Mouse (Mus musculus): ENCODE data around the gene Med9.
A peak's percentile ranks its signal among the peaks of the same experiment; 100 is the strongest.
"Not testable (repeated sequence)": the region's sequence is repeated elsewhere in the genome, so short reads cannot be mapped to it uniquely, and the experiment has no call there.

The Med9 gene

DNA sequence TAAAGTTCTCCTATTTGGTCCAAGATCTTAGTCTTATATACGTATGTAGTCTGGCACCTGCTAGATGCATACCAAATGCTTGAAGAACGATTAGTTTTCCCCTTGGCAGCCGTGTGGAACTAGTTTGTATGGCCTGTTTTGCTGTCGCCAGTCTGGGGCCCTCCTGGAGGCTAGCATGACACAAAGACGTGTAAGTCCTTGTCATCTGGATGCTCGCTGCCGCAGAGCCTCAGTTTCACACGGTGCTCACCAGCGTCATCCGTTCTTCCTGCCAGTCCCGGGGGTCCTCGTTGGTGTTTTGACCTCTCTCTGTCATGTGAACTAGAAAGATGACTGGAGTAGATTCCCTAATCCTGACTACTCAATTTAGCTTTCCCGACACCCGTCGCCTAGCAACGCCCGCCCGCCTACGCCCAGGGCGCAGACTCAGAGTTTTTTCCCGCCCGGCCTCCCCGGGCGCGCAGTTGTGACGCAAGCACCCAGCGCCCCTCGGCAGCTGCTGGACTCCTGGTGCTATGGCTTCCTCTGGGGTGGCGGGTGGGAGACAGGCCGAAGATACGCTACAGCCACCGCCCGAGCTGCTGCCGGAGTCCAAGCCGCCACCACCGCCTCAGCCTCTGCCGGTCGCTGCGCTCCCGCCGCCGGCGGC lies at the start of gene Med9:
TSS of gene Med9 (plus strand) at position 455 of the 649 bp plus-strand sequence.
- peak; percentile 89 for DNase-seq (ENCODE audit: low read depth)

DNA sequence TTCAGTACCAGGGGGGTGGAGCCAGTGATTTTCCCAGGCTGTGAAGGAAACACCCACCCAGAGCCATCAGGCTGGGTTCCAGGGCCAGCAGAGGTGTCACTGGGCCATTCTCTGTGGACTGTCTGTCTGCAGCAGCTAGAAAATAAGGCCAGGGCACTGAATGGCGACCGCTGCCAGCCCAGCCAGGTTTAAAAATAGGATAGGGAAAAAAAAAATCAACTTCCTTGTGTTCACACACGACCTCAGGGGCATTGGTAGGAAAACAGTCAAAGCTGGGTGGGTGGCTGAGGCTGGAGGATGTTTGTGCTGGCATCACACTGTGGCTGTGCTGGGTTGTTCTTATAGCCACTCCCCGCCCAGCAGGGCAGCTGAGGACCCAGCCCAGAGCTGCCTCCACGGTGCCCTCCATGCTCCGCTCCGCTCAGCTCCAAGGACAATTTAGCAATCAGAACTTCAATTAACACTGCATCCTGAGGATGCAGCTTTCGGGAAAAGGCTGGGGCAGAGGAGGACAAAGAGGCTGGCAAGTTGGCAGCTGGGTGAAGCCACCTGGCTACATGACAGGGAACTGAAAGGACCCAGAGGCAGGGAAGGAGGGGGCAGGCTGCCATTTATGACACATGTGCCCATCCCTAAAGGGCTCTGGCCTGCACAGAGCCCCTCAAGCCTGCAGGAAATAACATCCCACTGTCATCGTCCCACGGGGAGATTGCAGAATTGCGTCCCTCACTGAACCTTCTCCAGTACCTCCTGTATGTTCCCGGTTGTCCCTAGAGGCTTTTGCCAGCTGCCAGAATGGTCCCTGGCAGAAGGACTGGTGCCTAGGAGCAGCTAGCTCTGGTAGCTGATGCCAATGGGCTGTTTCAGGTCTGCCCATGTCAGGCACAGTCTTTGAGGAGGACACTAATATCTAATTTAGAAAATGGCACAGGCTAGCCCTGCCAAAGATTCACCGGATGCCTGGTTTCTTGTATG lies 48.0 kb upstream of the Med9 start:
- DNase-seq (ENCODE audit: low read depth) = no peak

DNA sequence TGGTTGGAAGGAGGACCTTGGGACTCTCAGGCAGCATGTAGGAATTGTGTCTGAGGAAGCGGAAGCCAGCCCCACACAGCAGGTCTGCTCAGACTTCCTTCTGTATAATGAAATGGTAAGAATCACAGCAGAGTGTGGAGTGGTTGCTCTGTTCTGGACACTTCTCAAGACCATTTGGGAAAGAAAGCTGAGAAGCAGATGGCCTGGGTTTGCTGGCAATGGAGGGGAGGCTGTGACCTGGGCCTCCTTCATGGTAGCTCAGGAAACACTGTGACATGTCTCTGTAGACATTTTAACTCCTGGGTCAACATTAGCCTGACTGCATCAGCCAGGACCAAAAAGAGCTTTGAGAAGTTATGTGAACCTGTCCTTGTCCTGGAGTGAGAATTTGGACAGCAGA lies 47.0 kb upstream of the Med9 start:
- no peak for DNase-seq (ENCODE audit: low read depth)

DNA sequence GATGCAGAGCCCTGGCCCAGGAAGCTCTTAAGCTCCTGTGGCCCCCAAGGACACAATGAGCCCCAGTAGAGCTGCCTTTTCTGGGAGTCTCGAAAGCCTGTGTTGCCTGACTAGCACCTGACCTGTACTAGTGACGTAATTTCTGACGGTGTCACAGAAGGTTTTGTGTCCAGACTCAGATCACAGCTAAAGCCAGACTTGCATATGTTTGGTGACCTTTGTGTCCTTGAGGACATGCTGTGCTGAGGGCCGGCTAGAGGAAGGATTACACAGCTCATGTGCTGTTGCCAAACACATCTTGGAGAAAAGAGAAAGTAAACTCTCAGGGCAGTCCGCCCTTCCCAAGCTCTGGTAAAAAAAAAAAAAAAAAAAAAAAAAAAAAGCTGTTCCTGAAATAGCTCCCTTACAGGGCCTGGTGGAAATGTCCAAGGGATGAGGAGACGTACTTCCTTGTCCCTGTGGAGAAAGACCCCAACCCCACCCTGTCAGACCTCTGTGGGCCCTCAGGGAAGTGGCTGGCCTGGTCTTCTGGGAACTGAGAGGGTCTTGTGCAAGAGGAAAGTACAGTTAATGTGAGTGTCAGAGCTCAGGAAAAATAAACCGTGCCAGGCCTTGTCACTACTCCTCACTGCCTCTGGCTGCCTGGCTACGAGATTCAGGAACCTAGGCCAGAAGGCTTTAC lies 45.8 kb upstream of the Med9 start:
- peak; percentile 49 for DNase-seq (ENCODE audit: low read depth)

DNA sequence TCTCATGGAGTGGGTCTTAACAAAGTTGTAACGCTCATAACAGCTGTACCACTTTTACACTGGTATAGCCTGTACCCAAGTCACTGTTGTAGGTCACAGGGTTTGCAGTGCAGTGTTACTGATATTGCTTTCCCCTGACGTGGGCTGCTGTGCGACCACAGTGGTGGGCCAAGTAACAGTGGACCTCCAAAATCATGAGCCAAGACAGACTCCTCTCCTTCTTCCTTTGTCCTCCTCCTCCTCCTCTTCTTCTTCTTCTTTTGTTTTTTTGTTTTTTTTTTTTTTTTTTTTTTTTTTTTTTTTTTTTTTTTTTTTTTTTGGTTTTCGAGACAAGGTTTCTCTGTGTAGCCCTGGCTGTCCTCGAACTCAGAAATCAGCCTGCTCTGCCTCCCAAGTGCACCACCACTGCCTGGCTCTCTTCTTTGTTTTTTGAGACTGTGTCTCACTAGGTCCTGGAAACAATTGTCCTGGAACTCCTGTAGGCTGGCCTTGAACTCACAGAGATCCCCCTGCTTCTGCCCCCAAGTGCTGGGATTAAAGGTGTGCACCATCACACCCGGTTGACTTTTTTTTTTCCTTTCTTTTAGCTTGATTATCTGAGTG lies 41.4 kb upstream of the Med9 start:
- DNase-seq (ENCODE audit: low read depth) = no peak

DNA sequence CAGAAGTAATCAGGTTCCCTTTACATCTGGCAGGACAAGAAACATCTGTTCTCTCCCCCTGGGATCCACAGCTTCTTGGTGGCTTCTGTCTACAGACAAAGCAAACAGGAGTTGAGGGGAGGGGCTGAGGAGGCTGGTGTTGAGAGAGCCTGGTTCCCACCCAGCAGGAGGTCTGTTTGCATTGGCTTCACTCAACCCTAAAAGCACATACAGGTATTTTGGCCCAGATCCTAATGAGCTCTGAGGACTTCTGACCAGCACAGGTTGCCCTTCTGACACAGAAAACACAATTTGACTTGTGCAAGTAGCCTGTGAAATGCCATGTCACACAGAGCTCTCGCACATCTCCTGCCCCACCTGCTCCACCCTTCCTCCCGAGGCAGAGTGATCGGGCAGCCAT lies 39.6 kb upstream of the Med9 start:
- DNase-seq (ENCODE audit: low read depth) = no peak

DNA sequence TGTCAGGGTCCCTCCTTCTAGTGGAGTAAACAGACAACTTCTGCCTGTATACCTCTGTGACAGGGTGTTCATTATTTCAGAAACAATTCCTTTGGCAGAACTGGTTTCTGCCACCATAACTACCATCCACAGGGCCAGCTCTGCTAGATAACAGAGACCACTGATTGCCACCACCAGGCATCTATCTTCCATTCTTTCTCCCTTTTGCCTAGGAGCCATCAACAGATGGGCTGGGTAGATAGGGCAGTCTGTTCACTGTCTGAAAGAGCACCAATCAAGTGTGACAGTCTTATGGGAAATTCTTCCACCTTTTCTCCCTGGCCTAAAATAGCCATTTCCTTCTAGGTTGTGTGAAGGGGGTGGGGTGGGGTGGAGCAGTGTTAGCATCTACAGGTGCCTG lies 37.4 kb upstream of the Med9 start:
- no peak for DNase-seq (ENCODE audit: low read depth)

DNA sequence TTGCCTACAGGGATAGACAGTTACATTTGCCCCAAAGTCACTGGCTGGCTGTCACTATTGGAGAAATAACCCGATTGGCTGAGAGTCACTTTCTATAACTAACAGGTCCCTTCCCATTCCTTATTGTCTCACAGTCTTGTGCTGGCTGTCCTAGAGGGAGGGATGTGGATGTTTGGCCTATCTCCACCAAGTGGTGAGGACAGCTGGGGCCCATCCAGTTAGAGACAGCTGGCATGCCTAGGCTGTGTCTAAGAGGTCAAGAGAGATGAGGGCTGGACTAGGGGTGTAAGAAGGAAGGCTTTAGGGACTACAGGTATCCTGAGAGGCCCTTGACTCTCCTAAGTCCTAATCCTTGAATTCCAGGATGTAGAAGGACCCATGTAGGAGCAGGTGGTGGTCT lies 36.5 kb upstream of the Med9 start:
- no peak for DNase-seq (ENCODE audit: low read depth)

DNA sequence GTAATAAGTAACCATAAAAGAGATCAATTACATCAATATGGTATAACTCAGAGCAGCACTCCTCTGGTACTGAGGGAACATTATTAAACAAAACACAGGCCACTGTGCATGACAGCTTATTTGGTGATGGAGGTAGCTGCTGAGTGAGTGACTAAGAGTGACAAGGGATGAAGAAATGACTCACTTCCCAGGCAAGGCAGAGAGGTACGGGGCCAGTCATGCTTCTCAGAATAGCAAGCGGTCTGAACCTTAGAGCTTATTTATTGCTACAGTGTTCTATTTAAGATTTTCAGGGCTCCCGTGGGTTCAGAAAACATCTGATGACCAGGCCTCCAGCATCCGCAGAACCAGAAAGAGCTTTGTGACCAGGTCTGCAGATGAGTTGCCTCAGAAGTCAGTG lies 34.3 kb upstream of the Med9 start:
- DNase-seq (ENCODE audit: low read depth) = peak; percentile 76

DNA sequence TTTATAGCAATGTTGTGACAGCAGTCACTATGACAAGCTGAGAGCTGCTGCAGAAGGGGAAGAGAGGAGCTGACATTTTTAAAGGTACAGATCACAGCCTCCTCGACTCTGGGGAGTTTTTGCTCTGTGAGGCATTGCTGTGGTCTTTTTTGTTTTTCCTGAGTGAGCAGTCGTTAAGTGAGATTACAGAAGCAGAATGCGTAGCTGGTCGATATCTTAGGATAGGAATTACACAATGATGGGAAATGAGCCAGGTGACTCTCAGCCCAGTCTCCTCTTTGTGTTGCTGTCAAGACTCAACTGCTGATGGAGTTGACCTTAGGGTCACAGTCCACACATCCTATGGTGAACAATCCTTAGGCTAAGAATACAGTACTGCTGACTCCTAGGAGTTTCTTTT lies 30.0 kb upstream of the Med9 start:
- peak; percentile 26 for DNase-seq (ENCODE audit: low read depth)

DNA sequence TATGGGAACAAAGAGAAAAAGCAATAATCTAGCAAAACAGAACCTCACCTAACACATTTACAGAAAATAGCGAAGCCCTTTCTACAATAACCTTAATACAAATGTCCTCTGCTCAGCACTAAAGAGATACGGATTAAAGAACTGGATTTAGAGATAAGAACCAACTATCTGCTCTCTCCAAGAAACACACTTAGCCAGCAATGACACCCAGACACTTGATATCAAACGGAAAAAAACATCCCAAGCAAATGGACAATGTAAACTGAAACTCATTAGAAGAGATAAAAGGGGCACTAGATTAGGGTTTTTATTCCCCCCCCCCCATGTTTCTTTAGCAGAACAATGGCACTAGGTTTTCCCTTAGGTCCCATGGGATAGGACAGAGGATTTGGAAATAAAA lies 28.6 kb upstream of the Med9 start:
- DNase-seq (ENCODE audit: low read depth) = no peak

DNA sequence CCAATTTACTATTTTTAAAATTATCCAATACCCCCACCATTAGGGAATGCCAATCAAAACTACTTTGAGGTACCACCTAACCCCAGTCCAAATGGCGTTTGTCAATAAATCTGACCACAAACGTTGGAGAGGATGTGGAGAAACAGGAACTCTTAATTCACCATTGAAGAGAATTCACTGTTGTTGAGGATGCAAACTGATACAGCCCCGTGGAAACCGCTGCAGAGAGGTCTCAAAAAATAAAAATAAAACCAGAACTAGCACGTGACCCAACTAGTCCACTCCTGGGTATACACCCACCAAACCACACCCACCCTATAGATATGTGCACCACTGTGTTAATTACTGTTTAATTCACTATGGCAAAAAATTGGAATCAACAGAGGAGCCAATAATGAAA lies 27.7 kb upstream of the Med9 start:
- DNase-seq (ENCODE audit: low read depth) = peak; percentile 43

DNA sequence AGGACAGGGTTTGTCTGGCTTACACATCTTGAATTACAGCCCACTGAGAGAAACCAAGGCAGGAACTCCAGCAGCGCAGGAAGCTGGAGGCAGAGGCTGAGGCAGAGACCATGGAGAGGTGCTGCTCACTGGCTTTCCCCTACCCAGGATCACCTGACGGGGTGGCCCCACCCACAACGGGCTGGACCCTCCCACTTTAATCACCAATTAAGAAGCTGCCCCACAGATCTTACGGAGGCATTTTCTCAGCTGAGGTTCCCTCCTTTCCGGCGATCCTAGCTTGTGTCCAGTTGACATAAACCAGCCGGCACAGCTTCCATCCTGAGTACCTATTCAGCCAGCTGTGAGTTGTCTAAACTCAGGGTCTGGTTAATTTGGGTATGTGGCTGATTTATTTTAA lies 26.7 kb upstream of the Med9 start:
- no peak for DNase-seq (ENCODE audit: low read depth)

DNA sequence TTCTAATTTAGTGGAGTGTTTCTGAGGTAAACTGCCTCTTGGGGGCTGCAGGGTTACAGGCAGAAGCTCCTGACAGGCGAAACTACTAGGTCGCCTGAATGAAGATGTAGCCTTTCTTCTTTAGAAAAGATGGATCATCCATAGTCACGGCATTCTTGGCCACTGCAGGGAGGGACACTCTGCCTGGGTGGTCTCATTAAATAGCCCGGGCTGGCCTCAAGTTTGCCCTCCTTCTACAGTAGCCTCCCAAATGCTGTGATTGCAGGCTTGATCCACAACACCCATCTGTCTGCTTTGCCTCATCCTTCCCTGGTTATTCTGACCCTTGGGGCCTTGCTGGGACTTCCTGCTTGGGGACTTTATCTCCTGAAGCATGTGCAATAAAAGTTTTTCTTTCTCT lies 18.0 kb upstream of the Med9 start:
- no peak for DNase-seq (ENCODE audit: low read depth)

DNA sequence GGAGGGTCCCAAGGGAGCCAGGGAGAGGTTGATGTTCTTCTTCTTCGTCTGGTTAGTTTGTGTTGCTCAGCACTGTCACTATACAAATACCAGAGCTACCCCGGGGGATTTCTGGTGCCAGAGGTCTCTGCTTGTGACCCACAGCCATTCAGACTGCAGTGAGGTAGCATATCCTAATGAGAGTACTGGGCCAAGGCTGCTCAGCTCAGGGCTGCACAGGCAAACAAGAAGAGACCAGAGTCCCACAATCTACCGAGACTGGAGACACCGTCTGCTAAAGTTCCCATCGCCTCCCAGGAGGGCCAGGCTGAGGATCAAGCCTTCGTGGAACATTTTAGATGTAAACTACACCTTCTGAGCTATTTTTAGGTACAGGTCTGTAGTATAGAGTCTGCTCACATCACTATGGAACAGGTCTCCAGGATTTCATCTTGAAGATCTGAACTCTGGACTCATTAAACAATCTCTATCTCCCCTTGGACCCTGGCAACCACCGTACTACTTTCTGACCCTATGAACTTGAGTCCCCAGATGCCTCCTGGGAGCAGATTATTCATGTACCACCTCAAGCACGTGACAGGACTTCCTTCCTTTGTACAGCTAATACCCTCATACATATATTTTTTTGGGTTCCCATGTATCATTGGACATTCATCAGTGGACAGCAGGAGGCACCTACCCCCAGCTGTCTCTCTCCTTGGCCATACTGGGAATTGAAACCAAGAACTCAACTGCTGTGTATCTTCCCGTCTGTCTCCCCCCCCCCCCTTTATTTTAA lies 15.3 kb upstream of the Med9 start:
- DNase-seq (ENCODE audit: low read depth) = peak; percentile 21

DNA sequence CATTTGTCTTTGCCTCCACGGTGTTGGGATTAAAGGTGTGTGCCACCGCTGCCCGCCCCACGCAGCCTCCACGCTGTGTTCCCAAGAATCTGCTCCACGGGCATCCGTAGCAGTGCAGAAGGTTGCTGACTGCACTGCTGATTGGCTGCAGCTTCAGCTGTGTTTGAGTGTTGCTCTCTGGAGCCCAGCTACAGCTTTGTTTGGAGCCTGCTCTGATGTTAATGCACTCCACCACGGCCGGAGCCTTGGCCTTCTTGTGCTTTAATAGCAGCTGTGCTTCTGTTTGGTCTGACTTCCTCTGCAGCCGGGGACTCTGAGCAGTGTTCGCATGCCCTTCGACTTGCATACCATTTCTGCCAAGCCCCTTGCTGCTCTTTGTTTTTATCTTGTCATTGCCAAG lies 14.1 kb upstream of the Med9 start:
- no peak for DNase-seq (ENCODE audit: low read depth)

DNA sequence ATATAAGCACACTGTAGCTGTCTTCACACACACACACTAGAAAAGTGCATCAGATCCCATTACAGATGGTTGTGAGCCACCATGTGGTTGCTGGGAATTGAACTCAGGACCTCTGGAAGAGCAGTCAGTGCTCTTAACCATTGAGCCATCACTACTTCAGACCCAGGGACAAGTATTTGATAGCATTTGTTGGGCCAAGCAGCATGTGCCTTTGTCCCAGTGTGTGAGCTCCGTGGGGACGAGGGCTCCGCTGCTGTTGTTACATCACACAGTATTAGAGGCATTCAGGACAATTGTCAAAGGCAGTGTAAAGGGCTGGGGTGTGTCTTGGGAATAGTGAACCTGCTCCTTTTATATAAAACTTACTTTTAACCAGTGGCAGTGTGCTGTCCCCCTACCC lies 11.0 kb upstream of the Med9 start:
- no peak for DNase-seq (ENCODE audit: low read depth)

DNA sequence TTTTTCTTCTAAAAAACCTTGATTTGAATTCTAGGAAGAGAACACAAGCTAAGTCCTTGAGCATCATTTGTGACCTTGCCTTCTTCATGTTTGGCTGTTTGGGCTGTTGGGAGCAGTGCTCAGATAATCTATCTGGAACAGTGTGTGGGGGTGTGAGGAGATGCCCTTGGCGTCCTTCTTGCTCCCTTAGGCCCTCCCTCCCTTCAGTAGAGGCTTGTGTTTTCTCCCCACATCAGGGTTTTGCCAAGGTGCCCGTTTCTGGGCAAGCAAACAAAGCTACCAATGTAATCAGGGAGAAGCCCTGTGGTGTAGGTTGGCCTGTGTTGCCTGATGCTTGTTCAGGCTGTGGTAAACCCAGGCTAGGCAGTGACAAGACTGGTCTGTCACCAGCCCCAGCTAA lies 10.4 kb upstream of the Med9 start:
- DNase-seq (ENCODE audit: low read depth) = no peak

DNA sequence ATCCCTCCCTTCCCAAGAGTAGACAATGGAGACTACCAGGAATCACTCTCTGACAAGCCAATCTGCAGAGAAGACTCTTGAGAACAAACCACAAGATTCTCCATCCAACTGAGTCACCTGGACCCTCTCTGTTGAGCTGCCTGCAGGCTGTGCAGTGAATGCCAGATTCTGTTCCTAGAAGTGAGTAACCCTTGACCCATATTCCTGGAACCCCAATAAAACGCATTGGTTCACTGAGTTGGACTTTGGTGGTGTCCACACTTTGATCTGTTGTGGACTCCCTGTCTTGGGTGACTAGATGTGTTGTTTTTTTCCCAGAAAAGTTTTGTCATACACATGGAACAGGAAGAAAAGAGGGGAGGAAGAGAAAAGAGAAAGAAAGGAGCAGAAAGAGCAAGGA lies 8.2 kb upstream of the Med9 start:
- no peak for DNase-seq (ENCODE audit: low read depth)

DNA sequence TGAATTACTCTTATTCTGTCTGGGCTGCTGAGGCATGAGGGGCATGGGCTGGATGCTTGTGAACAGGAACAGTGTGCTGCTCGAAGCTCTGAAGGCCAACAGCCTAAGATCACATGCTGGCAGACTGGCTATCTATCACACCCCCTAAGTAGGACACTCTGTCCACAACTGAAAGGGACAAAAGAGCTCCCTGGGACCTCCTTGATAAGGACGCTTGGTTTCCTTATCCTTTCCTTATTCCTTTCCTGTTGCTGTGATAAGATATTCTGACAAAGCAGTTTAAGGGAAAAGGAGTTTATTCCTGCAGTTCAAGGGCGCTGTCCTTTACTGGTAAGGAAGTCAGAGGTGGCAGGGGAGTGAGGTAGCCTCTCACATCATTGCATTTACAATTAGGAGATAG lies 7.4 kb upstream of the Med9 start:
- DNase-seq (ENCODE audit: low read depth) = no peak

DNA sequence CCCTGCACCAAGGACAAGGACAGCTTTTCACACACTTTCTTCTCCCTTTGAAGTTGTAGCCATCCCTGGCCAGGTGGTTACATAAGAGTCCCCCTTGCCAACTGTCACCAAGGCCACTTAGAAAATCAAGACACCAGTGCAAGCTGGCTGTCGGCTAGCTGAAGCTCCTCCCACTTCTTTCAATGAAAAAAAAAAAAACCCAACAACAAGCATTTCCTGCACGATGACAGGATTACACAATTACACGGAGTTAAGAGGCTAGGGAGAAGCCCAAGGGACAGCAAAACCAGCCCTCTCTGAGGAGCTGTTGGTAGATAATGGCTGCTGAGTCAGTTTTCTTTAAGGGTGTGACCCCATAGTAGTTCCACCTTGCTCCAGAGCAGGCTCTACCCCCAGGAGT lies 6.6 kb upstream of the Med9 start:
- peak; percentile 89 for DNase-seq (ENCODE audit: low read depth)

DNA sequence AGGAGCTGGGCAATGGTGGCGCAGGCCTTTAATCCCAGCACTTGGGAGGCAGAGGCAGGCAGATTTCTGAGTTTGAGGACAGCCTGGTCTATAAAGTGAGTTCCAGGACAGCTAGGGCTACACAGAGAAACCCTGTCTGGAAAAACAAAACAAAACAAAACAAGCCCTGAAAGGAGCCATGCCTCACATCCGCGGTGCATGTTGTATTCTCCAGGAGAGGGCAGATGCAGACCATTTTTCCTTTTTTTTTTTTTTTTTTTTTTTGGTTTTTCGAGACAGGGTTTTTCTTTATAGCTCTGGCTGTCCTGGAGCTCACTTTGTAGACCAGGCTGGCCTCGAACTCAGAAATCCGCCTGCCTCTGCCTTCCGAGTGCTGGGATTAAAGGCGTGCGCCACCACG lies 3.2 kb upstream of the Med9 start:
- DNase-seq (ENCODE audit: low read depth) = not testable (repeated sequence)

Measured in 416B (cell line).